Mouse (Mus musculus): ENCODE measurements around the gene Siglech.

- TF ChIP-seq POLR2A (IDR thresholded peaks at IDR 0.05; ENCODE audit: borderline replicate concordance, low read depth, low read length) (no peak), CTCF (IDR thresholded peaks at IDR 0.05; ENCODE audit: low read depth, low read length) (no peak)
Observed at GRCm38 (mm10) chr7:55744566-55745220, 23.3 kb upstream of the Siglech start.

All from bone marrow macrophage, adult 2 months (primary cell).